Mouse (Mus musculus) heart, postnatal 10 days (tissue): ENCODE data around the gene Tigd4. TPM values are rescaled to one million over a fixed set of nuclear protein-coding genes. Genes with fewer than 3 reads are reported as not detected.
"Not testable (repeated sequence)": the region's sequence is repeated elsewhere in the genome, so short reads cannot be mapped to it uniquely, and the experiment has no call there.

Experiments used
- DNase-seq, 2 experiments: peaks; one replicate each; pipeline ENCODE4 v3.0.0; 2021
- intact Hi-C: fragments of 180-260 bp; cut with DNase I; formaldehyde crosslinking; loops from one replicate; pipeline ENCODE4 v1.15.1; 2025
- total RNA-seq, 2 experiments: library from RNA; stranded (reverse); gene quantifications; 2 replicates each; pipeline ENCODE4 v1.2.3; 2021

The Tigd4 gene
- under 1 TPM; 0.07 to 0.26 TPM for total RNA-seq

GRCm38 (mm10) chr3:84593274-84593673 is at the start of gene Tigd4:
Gene Tigd4 (plus strand): TSS chr3:84593574.
- no peak for DNase-seq
- intact Hi-C loops: no loop called here

GRCm38 (mm10) chr3:84547177-84547576 is 46.2 kb upstream of the Tigd4 start:
- intact Hi-C loops: loop anchor here (2.0 kb wide), 1 partner anchor 34 kb away; no protein-coding TSS in a partner anchor
- peak in 1 of 2 experiments; percentile 20 for DNase-seq

- DNase-seq: no peak
- intact Hi-C loops: no loop called here
These were observed 37.6 kb upstream of the Tigd4 start for GRCm38 (mm10) chr3:84555780-84556179.

- DNase-seq: no peak
- intact Hi-C loops: no loop called here
These were observed 35.1 kb upstream of the Tigd4 start for GRCm38 (mm10) chr3:84558301-84558700.

- intact Hi-C loops, DNase-seq: not testable (repeated sequence)
These were observed 30.5 kb upstream of the Tigd4 start for GRCm38 (mm10) chr3:84562911-84563310.

- no peak for DNase-seq
- intact Hi-C loops: no loop called here
These were observed 30.0 kb upstream of the Tigd4 start for GRCm38 (mm10) chr3:84563415-84563814.

- intact Hi-C loops: no loop called here
- DNase-seq: no peak
These were observed 24.8 kb upstream of the Tigd4 start for GRCm38 (mm10) chr3:84568540-84568939.

GRCm38 (mm10) chr3:84569587-84569986 is 23.8 kb upstream of the Tigd4 start:
- intact Hi-C loops: no loop called here
- DNase-seq: no peak

GRCm38 (mm10) chr3:84570501-84570900 is 22.9 kb upstream of the Tigd4 start:
- no peak for DNase-seq
- intact Hi-C loops: no loop called here

GRCm38 (mm10) chr3:84580716-84581115 is 12.7 kb upstream of the Tigd4 start:
- intact Hi-C loops: loop anchor here (2.0 kb wide), 1 partner anchor 34 kb away; no protein-coding TSS in a partner anchor
- no peak for DNase-seq

- intact Hi-C loops: loop anchor here (2.0 kb wide), 1 partner anchor 35 kb away; no protein-coding TSS in a partner anchor
- DNase-seq: no peak
These were observed 11.7 kb upstream of the Tigd4 start for GRCm38 (mm10) chr3:84581696-84582022.

- intact Hi-C loops: no loop called here
- peak; percentile 98 to 99 for DNase-seq
These were observed 11.1 kb upstream of the Tigd4 start, which contains the start of gene Arfip1 for GRCm38 (mm10) chr3:84582023-84582912. Gene Arfip1 (minus strand): TSS chr3:84582625.

- intact Hi-C loops: no loop called here
- no peak for DNase-seq
These were observed 10.5 kb upstream of the Tigd4 start for GRCm38 (mm10) chr3:84582913-84583276.

GRCm38 (mm10) chr3:84586736-84587135 is 6.6 kb upstream of the Tigd4 start:
- DNase-seq: peak in 1 of 2 experiments; percentile 18
- intact Hi-C loops: no loop called here

GRCm38 (mm10) chr3:84594894-84595676 is 1.7 kb downstream of the Tigd4 start:
- intact Hi-C loops: no loop called here
- DNase-seq: no peak

- intact Hi-C loops: no loop called here
- no peak for DNase-seq
These were observed 2.4 kb downstream of the Tigd4 start for GRCm38 (mm10) chr3:84595677-84596234.

GRCm38 (mm10) chr3:84597996-84598734 is 4.8 kb downstream of the Tigd4 start:
- intact Hi-C loops: no loop called here
- no peak for DNase-seq

GRCm38 (mm10) chr3:84598756-84599155 is 5.4 kb downstream of the Tigd4 start:
- intact Hi-C loops: no loop called here
- no peak for DNase-seq

GRCm38 (mm10) chr3:84601870-84602495 is 8.6 kb downstream of the Tigd4 start:
- intact Hi-C loops: no loop called here
- no peak for DNase-seq

GRCm38 (mm10) chr3:84602759-84603158 is 9.4 kb downstream of the Tigd4 start:
- intact Hi-C loops: no loop called here
- DNase-seq: no peak
